Mouse (Mus musculus): ENCODE measurements at regions not wholly inside any gene's neighbourhood (a gene's known extent, or its start where the extent isn't known, plus 50 kb on each side); places are given as distances from the start of the nearest gene placed in this dataset.

- H3K27me3 ChIP-seq (replicated peaks; ENCODE audit: control insufficient read depth, insufficient read depth, low read length): no peaks in the 10 kb centered on the region
- TF ChIP-seq POLR2A (IDR thresholded peaks at IDR 0.05; ENCODE audit: low read depth, low read length) (no peak), CTCF (conservative IDR thresholded peaks at IDR 0.05; ENCODE audit: insufficient read depth, insufficient read length, low read depth, low read length) (no peak)
- no peaks in the 10 kb centered on the region for H3K36me3 ChIP-seq (ENCODE audit: control insufficient read depth, insufficient read depth, low read length)
- 35% methylated on average over 2 of the region's 2 CpGs for WGBS
- H3K4me1 ChIP-seq (ENCODE audit: control insufficient read depth, insufficient read depth, low read length): no peaks in the 10 kb centered on the region; the same call in 1 of the 2 replicates
- DNase-seq: no peak
- H3K4me3 ChIP-seq (ENCODE audit: insufficient read depth, low read depth, low read length): no peak overlapping the region
- H3K27ac ChIP-seq (ENCODE audit: insufficient read depth, low read depth, low read length): no peak overlapping the region
Measured at GRCm38 (mm10) chr3:21809769-21810470, 266.5 kb upstream of the Tbl1xr1 start.

- Histone ChIP-seq H3K4me3 (ENCODE audit: insufficient read depth, low read depth, low read length) (no peak overlapping the region), H3K4me1 (ENCODE audit: control insufficient read depth, insufficient read depth, low read length) (no peaks in the 10 kb centered on the region; the same call in 1 of the 2 replicates), H3K36me3 (ENCODE audit: control insufficient read depth, insufficient read depth, low read length) (no peaks in the 10 kb centered on the region), H3K27ac (ENCODE audit: insufficient read depth, low read depth, low read length) (no peak overlapping the region), H3K27me3 (replicated peaks; ENCODE audit: control insufficient read depth, insufficient read depth, low read length) (no peaks in the 10 kb centered on the region)
- 69% methylated on average over 1 of the region's 1 CpGs for WGBS
- TF ChIP-seq POLR2A (IDR thresholded peaks at IDR 0.05; ENCODE audit: low read depth, low read length) (no peak), CTCF (conservative IDR thresholded peaks at IDR 0.05; ENCODE audit: insufficient read depth, insufficient read length, low read depth, low read length) (no peak)
- no peak for DNase-seq
Measured at GRCm38 (mm10) chr3:21813401-21813800, 263.1 kb upstream of the Tbl1xr1 start.

- Histone ChIP-seq H3K4me1 (ENCODE audit: control insufficient read depth, insufficient read depth, low read length) (no peaks in the 10 kb centered on the region), H3K27me3 (replicated peaks; ENCODE audit: control insufficient read depth, insufficient read depth, low read length) (no peaks in the 10 kb centered on the region), H3K4me3 (ENCODE audit: insufficient read depth, low read depth, low read length) (no peak overlapping the region), H3K27ac (ENCODE audit: insufficient read depth, low read depth, low read length) (no peak overlapping the region), H3K36me3 (ENCODE audit: control insufficient read depth, insufficient read depth, low read length) (no peaks in the 10 kb centered on the region)
- no peak for TF ChIP-seq POLR2A (IDR thresholded peaks at IDR 0.05; ENCODE audit: low read depth, low read length)
- no peak for TF ChIP-seq CTCF (conservative IDR thresholded peaks at IDR 0.05; ENCODE audit: insufficient read depth, insufficient read length, low read depth, low read length)
- peak; percentile 40 for DNase-seq
- WGBS: 63% methylated on average over 4 of the region's 4 CpGs
Measured at GRCm38 (mm10) chr3:21816968-21817858, 259.2 kb upstream of the Tbl1xr1 start.

- Histone ChIP-seq H3K27ac (ENCODE audit: insufficient read depth, low read depth, low read length) (no peak overlapping the region), H3K36me3 (ENCODE audit: control insufficient read depth, insufficient read depth, low read length) (no peaks in the 10 kb centered on the region), H3K27me3 (replicated peaks; ENCODE audit: control insufficient read depth, insufficient read depth, low read length) (no peaks in the 10 kb centered on the region), H3K4me3 (ENCODE audit: insufficient read depth, low read depth, low read length) (no peak overlapping the region), H3K4me1 (ENCODE audit: control insufficient read depth, insufficient read depth, low read length) (no peaks in the 10 kb centered on the region)
- WGBS: 75% methylated on average over 4 of the region's 4 CpGs
- TF ChIP-seq POLR2A (IDR thresholded peaks at IDR 0.05; ENCODE audit: low read depth, low read length) (no peak), CTCF (conservative IDR thresholded peaks at IDR 0.05; ENCODE audit: insufficient read depth, insufficient read length, low read depth, low read length) (no peak)
- no peak for DNase-seq
Measured at GRCm38 (mm10) chr3:21819030-21819429, 257.4 kb upstream of the Tbl1xr1 start.

- no peak for TF ChIP-seq CTCF (conservative IDR thresholded peaks at IDR 0.05; ENCODE audit: insufficient read depth, insufficient read length, low read depth, low read length)
- TF ChIP-seq POLR2A (IDR thresholded peaks at IDR 0.05; ENCODE audit: low read depth, low read length): no peak
- DNase-seq: no peak
- no peak overlapping the region for H3K27ac ChIP-seq (ENCODE audit: insufficient read depth, low read depth, low read length)
Measured at GRCm38 (mm10) chr3:21820051-21820598, 256.3 kb upstream of the Tbl1xr1 start.

GRCm38 (mm10) chr3:21822675-21823074, 253.8 kb upstream of the Tbl1xr1 start:
- Histone ChIP-seq H3K27me3 (replicated peaks; ENCODE audit: control insufficient read depth, insufficient read depth, low read length) (no peaks in the 10 kb centered on the region), H3K27ac (ENCODE audit: insufficient read depth, low read depth, low read length) (no peak overlapping the region), H3K4me3 (ENCODE audit: insufficient read depth, low read depth, low read length) (no peak overlapping the region), H3K36me3 (ENCODE audit: control insufficient read depth, insufficient read depth, low read length) (no peaks in the 10 kb centered on the region), H3K4me1 (ENCODE audit: control insufficient read depth, insufficient read depth, low read length) (peaks cover 6% of the 10 kb centered on the region; the same call in 1 of the 2 replicates)
- no peak for TF ChIP-seq POLR2A (IDR thresholded peaks at IDR 0.05; ENCODE audit: low read depth, low read length)
- TF ChIP-seq CTCF (conservative IDR thresholded peaks at IDR 0.05; ENCODE audit: insufficient read depth, insufficient read length, low read depth, low read length): no peak
- 76% methylated on average over 4 of the region's 4 CpGs for WGBS
- DNase-seq: no peak

More at GRCm38 (mm10) chr3:21820051-21820598, 256.3 kb upstream of the Tbl1xr1 start:
- no peak overlapping the region for H3K4me3 ChIP-seq (ENCODE audit: insufficient read depth, low read depth, low read length)
- no peaks in the 10 kb centered on the region for H3K27me3 ChIP-seq (replicated peaks; ENCODE audit: control insufficient read depth, insufficient read depth, low read length)
- no peaks in the 10 kb centered on the region for H3K4me1 ChIP-seq (ENCODE audit: control insufficient read depth, insufficient read depth, low read length)
- H3K36me3 ChIP-seq (ENCODE audit: control insufficient read depth, insufficient read depth, low read length): no peaks in the 10 kb centered on the region
- 58% methylated on average over 3 of the region's 3 CpGs for WGBS

GRCm38 (mm10) chr3:21823331-21823730, 253.1 kb upstream of the Tbl1xr1 start:
- 67% methylated on average over 4 of the region's 4 CpGs for WGBS
- DNase-seq: peak; percentile 40
- no peaks in the 10 kb centered on the region for H3K36me3 ChIP-seq (ENCODE audit: control insufficient read depth, insufficient read depth, low read length)
- H3K27ac ChIP-seq (ENCODE audit: insufficient read depth, low read depth, low read length): no peak overlapping the region
- H3K4me3 ChIP-seq (ENCODE audit: insufficient read depth, low read depth, low read length): no peak overlapping the region
- TF ChIP-seq POLR2A (IDR thresholded peaks at IDR 0.05; ENCODE audit: low read depth, low read length): no peak
- no peak for TF ChIP-seq CTCF (conservative IDR thresholded peaks at IDR 0.05; ENCODE audit: insufficient read depth, insufficient read length, low read depth, low read length)
- H3K4me1 ChIP-seq (ENCODE audit: control insufficient read depth, insufficient read depth, low read length): peaks cover 6% of the 10 kb centered on the region; the same call in 1 of the 2 replicates
- no peaks in the 10 kb centered on the region for H3K27me3 ChIP-seq (replicated peaks; ENCODE audit: control insufficient read depth, insufficient read depth, low read length)

Data from kidney, adult 2 months (tissue).